Mouse (Mus musculus): ENCODE measurements around the gene Dgke.
A peak's percentile ranks its signal among the peaks of the same experiment; 100 is the strongest.
"Not testable (repeated sequence)": the region's sequence is repeated elsewhere in the genome, so short reads cannot be mapped to it uniquely, and the experiment has no call there.

The Dgke gene

DNA sequence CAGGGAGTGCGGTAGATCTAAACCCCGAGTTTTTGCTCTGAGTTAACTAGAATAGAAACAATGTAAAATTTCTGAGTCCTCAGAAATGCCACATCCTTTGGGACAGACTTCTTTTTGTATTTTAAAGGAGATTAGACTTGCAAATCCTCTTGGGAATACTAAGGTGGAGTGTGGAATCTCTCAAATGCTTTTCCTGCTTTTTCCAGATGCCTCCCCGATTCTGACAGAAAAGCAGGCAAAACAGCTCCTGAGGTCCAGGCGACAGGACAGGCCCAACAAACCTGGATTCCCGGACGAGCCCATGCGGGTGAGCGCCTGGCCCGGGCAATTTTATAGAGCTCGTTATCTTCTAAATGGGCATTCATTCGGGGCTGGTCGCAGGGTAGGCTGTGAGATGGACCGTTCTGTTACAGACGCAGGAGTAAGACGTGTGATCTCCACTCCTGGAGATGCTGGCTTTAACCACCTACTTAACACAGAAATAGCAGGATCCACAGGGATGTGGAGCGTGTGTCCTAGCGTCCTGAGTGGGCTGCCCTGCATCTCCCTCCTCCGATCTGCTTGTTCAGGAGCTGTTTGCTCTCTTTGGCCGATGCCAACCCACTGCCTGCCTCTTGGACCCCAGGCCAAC lies 8.2 kb upstream of the Dgke start:
- DNase-seq (ENCODE audit: low read depth, low spot score) = no peak

- no peak for DNase-seq (ENCODE audit: low read depth, low spot score)
Measured at GRCm38 (mm10) chr11:89073541-89073940, 6.9 kb upstream of the Dgke start, which contains the start of gene Gm525. TSS of gene Gm525 (plus strand) at chr11:89073841.

DNA sequence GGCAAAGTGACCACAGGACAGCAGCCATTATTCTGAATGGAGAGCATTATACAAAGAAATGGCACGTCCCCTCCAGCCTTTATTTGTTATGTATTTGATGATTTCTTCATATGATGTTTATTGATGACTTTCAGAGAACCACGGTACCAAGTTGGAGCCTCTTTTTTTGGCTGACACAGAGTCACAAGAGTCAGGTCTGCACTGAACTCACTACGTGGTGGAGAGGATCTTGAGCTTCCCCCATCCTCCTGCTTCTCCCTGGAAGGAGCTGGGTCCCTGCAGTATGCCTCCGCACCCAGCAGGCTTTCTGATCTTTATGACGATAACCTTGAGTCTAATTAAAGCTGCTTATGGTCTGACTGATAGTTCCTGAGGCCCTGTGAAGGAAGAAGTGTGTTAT lies 4.9 kb upstream of the Dgke start:
- DNase-seq (ENCODE audit: low read depth, low spot score) = no peak

DNA sequence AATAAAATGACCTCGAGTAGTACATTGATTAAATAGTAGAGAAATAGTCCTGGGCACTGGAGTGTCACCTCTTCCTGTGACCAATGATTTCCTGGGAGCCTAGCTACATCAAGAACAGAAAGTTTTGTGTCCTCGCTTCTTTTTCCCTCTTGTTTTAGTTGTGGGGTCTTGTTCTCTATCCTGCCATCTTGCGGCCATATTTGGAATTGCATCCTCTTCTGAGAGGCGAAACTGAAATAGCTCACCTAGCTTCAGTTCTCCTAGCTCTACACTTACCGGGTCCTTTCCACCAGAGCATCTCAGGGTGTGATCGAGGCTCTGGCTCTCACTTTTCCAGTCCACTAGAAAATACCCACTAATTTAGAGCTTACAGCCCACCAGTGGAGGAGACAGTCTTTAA lies 2.7 kb upstream of the Dgke start:
- peak; percentile 85 for DNase-seq (ENCODE audit: low read depth, low spot score)

- no peak for DNase-seq (ENCODE audit: low read depth, low spot score)
Measured at GRCm38 (mm10) chr11:89068649-89069048, 2.0 kb upstream of the Dgke start.

- DNase-seq (ENCODE audit: low read depth, low spot score) = no peak
Measured at GRCm38 (mm10) chr11:89067871-89068490, 1.3 kb upstream of the Dgke start.

DNA sequence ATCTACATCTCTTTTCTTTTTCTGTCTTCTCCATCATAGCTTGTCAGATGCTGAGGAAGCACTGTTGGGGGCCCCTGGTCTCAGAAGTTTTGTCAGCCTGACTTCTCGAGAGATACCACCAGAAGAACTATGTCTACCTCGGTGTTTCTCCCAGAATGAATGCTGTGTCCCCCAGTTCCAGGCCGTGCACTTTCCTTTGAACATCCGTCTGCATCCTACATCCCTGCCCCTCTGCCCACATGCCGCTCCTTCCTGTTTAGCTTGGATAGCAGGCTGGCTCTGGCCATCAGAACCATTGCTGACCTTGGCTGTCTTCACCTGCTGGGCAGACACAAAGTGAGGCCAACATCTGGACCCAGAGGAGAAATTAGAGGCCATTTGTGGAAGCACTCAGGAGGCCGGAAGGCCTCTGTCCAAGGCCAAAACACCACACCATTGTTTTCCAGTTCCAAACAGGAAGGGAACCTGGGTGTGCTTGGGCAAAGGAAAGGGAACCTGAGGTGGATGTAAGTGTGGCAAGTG lies 712 bp upstream of the Dgke start:
- DNase-seq (ENCODE audit: low read depth, low spot score) = no peak

GRCm38 (mm10) chr11:89066126-89066525 lies 524 bp downstream of the Dgke start:
- no peak for DNase-seq (ENCODE audit: low read depth, low spot score)

DNA sequence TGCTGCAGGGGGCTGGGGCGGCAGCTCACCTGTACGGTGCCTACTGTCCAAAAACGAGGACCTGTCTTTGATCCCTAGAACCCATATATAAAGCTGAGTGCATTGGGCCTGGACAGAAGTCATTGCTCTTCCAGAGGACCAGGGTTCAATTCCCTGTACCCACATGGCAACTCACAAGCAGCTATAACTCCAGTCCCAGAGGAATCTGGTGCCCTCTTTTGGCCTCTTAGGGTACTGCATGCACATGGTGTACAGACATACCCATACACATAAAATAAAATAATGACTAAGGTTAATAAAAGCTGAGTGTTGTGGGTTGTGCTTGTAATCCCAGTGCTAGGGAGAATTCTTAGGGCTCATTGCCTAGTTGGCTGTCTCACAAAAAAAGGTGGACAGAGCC lies 1.4 kb downstream of the Dgke start:
- DNase-seq (ENCODE audit: low read depth, low spot score) = peak; percentile 54

- no peak for DNase-seq (ENCODE audit: low read depth, low spot score)
Measured at GRCm38 (mm10) chr11:89064312-89064711, 2.3 kb downstream of the Dgke start.

- no peak for DNase-seq (ENCODE audit: low read depth, low spot score)
Measured at GRCm38 (mm10) chr11:89061362-89061761, 5.3 kb downstream of the Dgke start.

GRCm38 (mm10) chr11:89060423-89061089 lies 6.1 kb downstream of the Dgke start:
- peak; percentile 94 for DNase-seq (ENCODE audit: low read depth, low spot score)

- DNase-seq (ENCODE audit: low read depth, low spot score) = peak; percentile 48
Measured at GRCm38 (mm10) chr11:89059919-89060422, 6.7 kb downstream of the Dgke start.

GRCm38 (mm10) chr11:89058515-89059270 lies 8.0 kb downstream of the Dgke start:
- DNase-seq (ENCODE audit: low read depth, low spot score) = peak; percentile 61

DNA sequence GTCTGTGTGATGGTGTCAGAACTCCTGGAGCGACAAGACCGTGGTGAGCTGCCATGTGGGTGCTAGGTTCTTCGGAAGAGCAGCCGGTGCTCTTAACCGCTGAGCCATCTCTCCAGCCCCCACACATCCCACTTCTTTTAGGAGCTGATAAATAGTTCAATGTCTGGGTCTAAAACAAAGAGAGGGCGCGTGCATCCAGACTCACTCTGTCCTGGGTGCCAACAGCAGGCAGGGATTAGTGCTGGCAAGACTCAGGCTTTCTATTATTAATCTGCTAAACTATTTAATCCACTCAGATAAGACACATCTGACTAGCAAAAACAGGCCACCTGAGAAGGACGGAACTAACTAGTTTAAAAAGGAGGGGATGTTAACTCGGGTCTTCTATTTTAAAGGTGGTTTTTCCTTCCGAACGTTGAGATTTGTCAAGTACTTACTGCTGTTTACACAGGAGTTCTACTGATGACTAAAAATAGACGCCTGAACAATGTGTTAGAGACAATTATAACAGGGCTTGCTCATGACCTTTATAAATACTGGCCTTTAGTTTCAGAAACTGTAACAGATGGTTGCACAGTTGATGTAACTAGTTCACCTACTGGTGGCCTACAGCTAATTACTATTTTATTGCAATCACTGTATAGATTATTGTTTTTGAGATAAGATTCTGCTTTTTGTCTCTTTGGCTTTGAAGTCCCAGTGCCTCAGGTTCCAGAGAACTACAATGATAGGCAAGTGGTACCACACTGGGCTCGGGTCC lies 10.5 kb downstream of the Dgke start:
- no peak for DNase-seq (ENCODE audit: low read depth, low spot score)

GRCm38 (mm10) chr11:89051767-89052166 lies 14.9 kb downstream of the Dgke start:
- no peak for DNase-seq (ENCODE audit: low read depth, low spot score)

DNA sequence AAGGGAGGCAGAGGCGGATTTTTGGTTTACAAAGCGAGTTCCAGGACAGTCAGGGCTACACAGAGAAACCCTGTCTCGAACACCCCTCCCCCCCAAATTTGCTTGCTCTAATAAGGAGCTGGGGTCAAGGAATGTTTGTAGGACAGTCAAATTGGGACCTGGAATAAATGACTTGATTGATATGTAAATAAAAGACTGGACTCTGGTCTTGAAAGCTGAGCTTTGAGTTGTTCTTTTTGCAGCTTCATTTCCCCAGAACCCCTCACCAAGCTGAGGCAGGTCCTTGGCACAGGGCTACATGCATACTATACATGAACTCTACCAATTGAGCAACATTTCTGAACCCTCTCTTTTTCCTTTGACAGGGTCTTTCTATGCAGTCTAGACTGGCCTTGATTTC lies 20.6 kb downstream of the Dgke start:
- DNase-seq (ENCODE audit: low read depth, low spot score) = no peak

DNA sequence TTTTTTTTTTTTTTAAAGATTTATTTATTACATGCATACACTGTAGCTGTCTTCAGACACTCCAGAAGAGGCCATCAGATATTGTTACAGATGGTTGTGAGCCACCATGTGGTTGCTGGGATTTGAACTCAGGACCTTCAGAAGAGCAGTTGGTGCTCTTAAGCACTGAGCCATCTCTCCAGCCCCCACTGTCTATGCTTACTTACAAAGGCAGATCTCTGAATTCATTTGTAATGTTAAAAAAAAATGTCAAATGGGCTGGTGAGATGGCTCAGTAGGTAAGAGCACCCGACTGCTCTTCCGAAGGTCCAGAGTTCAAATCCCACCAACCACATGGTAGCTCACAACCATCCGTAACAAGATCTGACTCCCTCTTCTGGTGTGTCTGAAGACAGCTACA lies 21.1 kb downstream of the Dgke start:
- not testable (repeated sequence) for DNase-seq (ENCODE audit: low read depth, low spot score)

DNA sequence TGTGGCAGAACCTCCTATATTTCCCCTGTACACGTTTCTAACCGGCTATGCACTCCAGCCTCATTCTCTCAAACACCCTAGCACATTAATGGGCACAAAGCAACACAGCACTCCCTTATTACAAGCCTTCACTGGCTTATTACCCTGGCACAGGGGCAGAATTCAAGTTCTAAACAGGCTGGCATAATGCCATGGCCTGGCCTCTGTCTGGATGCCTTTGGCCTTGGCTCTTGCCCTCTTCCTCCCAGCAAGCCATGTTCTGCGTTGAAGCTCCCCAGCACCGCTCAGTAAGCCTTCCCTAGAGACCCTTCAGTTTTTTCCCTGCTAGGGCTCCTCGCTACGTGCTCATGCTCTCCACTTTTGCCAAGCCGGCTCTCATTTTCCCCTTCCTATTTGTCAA lies 23.6 kb downstream of the Dgke start:
- DNase-seq (ENCODE audit: low read depth, low spot score) = no peak

DNA sequence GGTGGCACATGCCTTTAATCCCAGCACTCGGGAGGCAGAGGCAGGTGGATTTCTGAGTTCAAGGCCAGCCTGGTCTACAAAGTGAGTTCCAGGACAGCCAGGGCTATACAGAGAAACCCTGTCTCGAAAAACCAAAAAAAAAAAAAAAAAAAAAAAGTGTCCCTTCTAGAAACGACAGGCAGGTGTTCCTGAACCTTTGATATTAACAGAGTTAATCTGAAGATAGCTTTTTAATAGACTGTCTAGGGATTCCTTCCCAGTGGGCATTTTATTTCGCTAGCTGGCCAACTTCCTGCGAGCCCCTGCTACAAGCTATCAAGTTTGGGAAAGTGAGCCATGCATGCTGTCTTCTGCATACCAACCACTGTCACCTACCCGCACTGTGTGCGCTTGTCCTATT lies 25.6 kb downstream of the Dgke start:
- not testable (repeated sequence) for DNase-seq (ENCODE audit: low read depth, low spot score)

GRCm38 (mm10) chr11:89039325-89039724 lies 27.3 kb downstream of the Dgke start:
- peak; percentile 74 for DNase-seq (ENCODE audit: low read depth, low spot score)
